In the genomic region with DNA sequence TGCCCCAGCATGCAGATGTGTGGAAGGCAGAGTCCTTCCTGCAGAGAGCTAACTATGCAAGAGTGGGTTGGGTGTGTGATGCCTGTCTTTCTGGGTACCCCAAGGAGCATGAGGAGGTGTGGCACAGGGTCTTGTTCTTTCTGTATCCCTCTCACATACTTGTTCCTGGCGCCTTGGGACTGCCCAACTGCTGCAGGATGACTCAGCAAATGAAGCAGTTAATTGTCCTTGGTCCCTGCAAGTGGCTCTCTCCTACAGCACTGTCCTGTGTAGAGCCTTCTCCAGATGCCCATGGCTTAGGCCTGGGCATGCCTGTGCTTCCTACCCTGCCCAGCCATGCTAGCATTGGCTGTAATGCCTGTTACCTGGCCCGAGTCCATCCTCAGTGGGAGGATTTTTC, we compare ENCODE assay signal across 8 mouse cellular contexts.
"Had no signal": no experiment of that assay in that cellular context is flagged by ENCODE, and none has a peak within 500 bp of the region (broad histone marks: within the 10 kb centered on the region; RNA-seq: fewer than 3 reads in every experiment).

No protein-coding gene starts in this region.

- H3K9ac ChIP-seq: liver, embryonic 13.5 days; lung, embryonic 14.5 days had no signal

- H3K4me3 ChIP-seq: liver, embryonic 13.5 days had no signal

- H3K27ac ChIP-seq: liver, embryonic 13.5 days; macrophage had no signal

- DNase-seq: kidney, adult 9 months; kidney, postnatal 14 days; liver, embryonic 13.5 days; lung, embryonic 14.5 days; midbrain, embryonic 14.5 days; thymus, adult 18-20 months; thymus, postnatal 36 days had no signal

- H3K36me3 ChIP-seq: liver, embryonic 13.5 days had no signal

- H3K9me3 ChIP-seq: liver, embryonic 13.5 days had no signal
